Mouse (Mus musculus) left cerebral cortex, adult 2 months (tissue): ENCODE data around the gene Rtkn2. TPM values are rescaled to one million over a fixed set of nuclear protein-coding genes. Genes with fewer than 3 reads are reported as not detected.
A peak's percentile ranks its signal among the peaks of the same experiment; 100 is the strongest.

ENCODE experiments used
- DNase-seq, 2 experiments: peaks; one replicate each; pipeline ENCODE4 v3.0.0; 2021 to 2022; ENCODE audit warnings: low spot score in 2 of 2, mixed read lengths in 1 of 2; ENCODE audit errors: extremely low spot score in 1 of 2
- H3K27ac ChIP-seq: fragments of 200-600 bp; 2 replicates; pipeline ENCODE4 v1.8.1; 2022
- H3K4me3 ChIP-seq: fragments of 200-600 bp; 2 replicates; pipeline ENCODE4 v1.8.1; 2022
- CTCF ChIP-seq: fragments of 200-600 bp; IDR thresholded peaks from 2 replicates; pipeline ENCODE4 v1.8.1; 2022; ENCODE audit warnings: antibody characterized with exemption, mild to moderate bottlenecking, moderate library complexity
- intact Hi-C: fragments of 180-260 bp; cut with DNase I; formaldehyde crosslinking; loops from one replicate; pipeline ENCODE4 v1.15.1; 2025
- total RNA-seq, 2 experiments: library from RNA; stranded (reverse); gene quantifications; 2 replicates each; pipeline ENCODE4 v1.2.3; 2021

The Rtkn2 gene
- total RNA-seq, 2 experiments from 2014 or later = 4.0 to 5.3 TPM

GRCm38 (mm10) chr10:67999170-67999569, 19.8 kb downstream of the Rtkn2 start:
- intact Hi-C loops = loop anchor here (5.0 to 10.0 kb wide), 2 partner anchors 278 to 684 kb away; partner anchors contain the start of gene Arid5b
- Histone ChIP-seq H3K27ac (no peak overlapping the region), H3K4me3 (no peak overlapping the region)
- no peak for DNase-seq
- TF ChIP-seq CTCF = no peak

GRCm38 (mm10) chr10:68001456-68001855, 22.1 kb downstream of the Rtkn2 start:
- Histone ChIP-seq H3K4me3 (no peak overlapping the region), H3K27ac (no peak overlapping the region)
- no peak; the same call in none of the 2 replicates for TF ChIP-seq CTCF
- DNase-seq = no peak
- intact Hi-C loops = loop anchor here (10.0 kb wide), 1 partner anchor 467 kb away; the partner anchor contains the start of gene Egr2

- Histone ChIP-seq H3K27ac (no peak overlapping the region), H3K4me3 (no peak overlapping the region)
- DNase-seq = no peak
- no peak for TF ChIP-seq CTCF
- intact Hi-C loops = loop anchor here (10.0 kb wide), 1 partner anchor 469 kb away; the partner anchor contains the start of gene Egr2
These were observed 24.5 kb downstream of the Rtkn2 start for GRCm38 (mm10) chr10:68003651-68004422.

GRCm38 (mm10) chr10:68005404-68005803, 26.0 kb downstream of the Rtkn2 start:
- intact Hi-C loops = loop anchor here (10.0 kb wide), 1 partner anchor 471 kb away; the partner anchor contains the start of gene Egr2
- no peak for DNase-seq
- TF ChIP-seq CTCF = no peak
- peak overlapping the region; percentile 11; the same call in 1 of the 2 replicates for H3K4me3 ChIP-seq
- 0 out of 2 replicates have a peak overlapping the region, but pooled peaks have one; percentile 28 for H3K27ac ChIP-seq

GRCm38 (mm10) chr10:68006491-68006890, 27.1 kb downstream of the Rtkn2 start:
- DNase-seq = no peak
- H3K27ac ChIP-seq = no peak overlapping the region
- H3K4me3 ChIP-seq = no peak overlapping the region
- intact Hi-C loops = loop anchor here (10.0 kb wide), 1 partner anchor 472 kb away; the partner anchor contains the start of gene Egr2
- TF ChIP-seq CTCF = no peak

GRCm38 (mm10) chr10:68007103-68007502, 27.7 kb downstream of the Rtkn2 start:
- intact Hi-C loops = loop anchor here (10.0 kb wide), 1 partner anchor 472 kb away; the partner anchor contains the start of gene Egr2
- Histone ChIP-seq H3K4me3 (no peak overlapping the region), H3K27ac (no peak overlapping the region)
- DNase-seq = no peak
- TF ChIP-seq CTCF = no peak

- TF ChIP-seq CTCF = no peak; the same call in 1 of the 2 replicates
- intact Hi-C loops = loop anchor here (10.0 kb wide), 1 partner anchor 474 kb away; the partner anchor contains the start of gene Egr2
- no peak overlapping the region for H3K4me3 ChIP-seq
- no peak for DNase-seq
- H3K27ac ChIP-seq = no peak overlapping the region
These were observed 29.0 kb downstream of the Rtkn2 start for GRCm38 (mm10) chr10:68008198-68008955.

GRCm38 (mm10) chr10:68009301-68009700, 29.9 kb downstream of the Rtkn2 start:
- DNase-seq = no peak
- TF ChIP-seq CTCF = no peak
- intact Hi-C loops = loop anchor here (10.0 kb wide), 1 partner anchor 474 kb away; the partner anchor contains the start of gene Egr2
- Histone ChIP-seq H3K4me3 (no peak overlapping the region), H3K27ac (no peak overlapping the region)

GRCm38 (mm10) chr10:68009867-68010266, 30.5 kb downstream of the Rtkn2 start:
- intact Hi-C loops = loop anchor here (10.0 kb wide), 1 partner anchor 475 kb away; the partner anchor contains the start of gene Egr2
- H3K4me3 ChIP-seq = no peak overlapping the region
- no peak for DNase-seq
- TF ChIP-seq CTCF = no peak
- no peak overlapping the region for H3K27ac ChIP-seq

- Histone ChIP-seq H3K27ac (no peak overlapping the region), H3K4me3 (no peak overlapping the region)
- TF ChIP-seq CTCF = peak; percentile 67
- intact Hi-C loops = no loop called here
- no peak for DNase-seq
These were observed 33.8 kb downstream of the Rtkn2 start for GRCm38 (mm10) chr10:68013137-68013536.

GRCm38 (mm10) chr10:68020755-68021154, 41.4 kb downstream of the Rtkn2 start:
- no peak for TF ChIP-seq CTCF
- no peak for DNase-seq
- Histone ChIP-seq H3K27ac (no peak overlapping the region), H3K4me3 (no peak overlapping the region)
- intact Hi-C loops = no loop called here
